Mouse (Mus musculus) stomach, embryonic 14.5 days (tissue): ENCODE data around the gene Med19. TPM values are rescaled to one million over a fixed set of nuclear protein-coding genes. Genes with fewer than 3 reads are reported as not detected.

ENCODE experiments used
- polyA plus RNA-seq: library from polyadenylated mRNA; unstranded; fragments of >200 nt; fragmentation: Nextera tagmentation; extraction: Ambion mirVana; gene quantifications from 2 replicates; pipeline ENCODE4 v1.2.1, GENCODE M21; 2014

Med19 gene
- polyA plus RNA-seq, 1 experiment from 2014 or later, result 38.3 TPM

Other genes starting within 250 kb of the Med19 start
- gene Tfpi, start 201.6 kb upstream of the Med19 start, polyA plus RNA-seq, result 48.3 and 49.4 TPM in 2 replicates
- gene Ctnnd1, start 27.6 kb upstream of the Med19 start, polyA plus RNA-seq, result 63.5 and 68.2 TPM in 2 replicates
- gene Btbd18, start 19.3 kb upstream of the Med19 start, polyA plus RNA-seq, result 0.39 and 0.45 TPM in 2 replicates
- 262 and 316 TPM in 2 replicates for gene Selenoh, start 7.6 kb upstream of the Med19 start, polyA plus RNA-seq
- not detected in 2 replicates for gene Gm28635, start 361 bp upstream of the Med19 start, polyA plus RNA-seq
- gene Tmx2, start 738 bp downstream of the Med19 start, polyA plus RNA-seq, result 119 and 130 TPM in 2 replicates
- gene Zdhhc5, start 36.8 kb downstream of the Med19 start, polyA plus RNA-seq, result 35.9 and 36.5 TPM in 2 replicates
- 26.7 and 28.9 TPM in 2 replicates for gene Clp1, start 48.9 kb downstream of the Med19 start, polyA plus RNA-seq
- 9.3 and 10.7 TPM in 2 replicates for gene Ypel4, start 55.7 kb downstream of the Med19 start, polyA plus RNA-seq
- gene Gm19426, start 65.3 kb downstream of the Med19 start, polyA plus RNA-seq, result 5.1 and 5.9 TPM in 2 replicates
- gene Serping1, start 97.0 kb downstream of the Med19 start, polyA plus RNA-seq, result 84.2 and 93.7 TPM in 2 replicates
- 36.2 and 38.0 TPM in 2 replicates for gene Ube2l6, start 120.4 kb downstream of the Med19 start, polyA plus RNA-seq
- not detected in 2 replicates for gene Smtnl1, start 144.2 kb downstream of the Med19 start, polyA plus RNA-seq
- 50.2 and 60.2 TPM in 2 replicates for gene Timm10, start 148.6 kb downstream of the Med19 start, polyA plus RNA-seq
- 19.8 and 21.1 TPM in 2 replicates for gene Slc43a1, start 160.4 kb downstream of the Med19 start, polyA plus RNA-seq
- gene Rtn4rl2, start 208.3 kb downstream of the Med19 start, polyA plus RNA-seq, result 0.59 and 0.74 TPM in 2 replicates